Comparison of ENCODE assay signal across 38 mouse cellular contexts in genomic region chr6:49013023-49013422, GRCm38 (mm10). TPM values are rescaled to one million over a fixed set of nuclear protein-coding genes. Genes with fewer than 3 reads are reported as not detected.
"Had no signal": no experiment of that assay in that cellular context is flagged by ENCODE, and none has a peak within 500 bp of the region (broad histone marks: within the 10 kb centered on the region; RNA-seq: fewer than 3 reads in every experiment).

No protein-coding gene starts in this region.

- ATAC-seq: hindbrain, embryonic 16.5 days; intestine, embryonic 15.5 days; intestine, postnatal 0 days had no signal

- H3K9me3 ChIP-seq: heart, embryonic 10.5 days; hindbrain, embryonic 12.5 days; intestine, embryonic 15.5 days; limb, embryonic 13.5 days; limb, embryonic 15.5 days had no signal

- DNase-seq: gastrocnemius, postnatal 14 days; gastrocnemius, postnatal 36 days; heart, adult 18-20 months; heart, postnatal 10 days; heart, postnatal 4 days; kidney, adult 18-20 months; kidney, adult 8-10 months; kidney, postnatal 10 days; kidney, postnatal 25 days; kidney, postnatal 4 days; left cerebral cortex, postnatal 4 days had no signal

- H3K9ac ChIP-seq: heart, embryonic 12.5 days; hindbrain, embryonic 12.5 days; hindbrain, embryonic 14.5 days; intestine, embryonic 15.5 days; limb, embryonic 13.5 days; limb, embryonic 15.5 days had no signal

- H3K27me3 ChIP-seq: heart, embryonic 12.5 days; hindbrain, embryonic 12.5 days; intestine, embryonic 15.5 days; limb, embryonic 15.5 days had no signal

- H3K27ac ChIP-seq: heart, embryonic 10.5 days; hindbrain, embryonic 10.5 days; hindbrain, embryonic 12.5 days; hindbrain, embryonic 14.5 days; intestine, embryonic 15.5 days; layer of hippocampus, adult 2 months; left cerebral cortex, adult 2 months; limb, embryonic 13.5 days; limb, embryonic 15.5 days had no signal

- H3K4me2 ChIP-seq: heart, embryonic 12.5 days; hindbrain, embryonic 12.5 days; hindbrain, embryonic 14.5 days; intestine, embryonic 15.5 days; limb, embryonic 13.5 days; limb, embryonic 15.5 days had no signal

- H3K4me3 ChIP-seq: heart, embryonic 10.5 days; heart, embryonic 12.5 days; hindbrain, embryonic 10.5 days; hindbrain, embryonic 12.5 days; intestine, embryonic 15.5 days; layer of hippocampus, adult 2 months; left cerebral cortex, adult 2 months; limb, embryonic 13.5 days; limb, embryonic 15.5 days had no signal

- H3K36me3 ChIP-seq: heart, embryonic 10.5 days; heart, embryonic 12.5 days; hindbrain, embryonic 10.5 days; hindbrain, embryonic 12.5 days; intestine, embryonic 15.5 days; limb, embryonic 13.5 days; limb, embryonic 15.5 days had no signal

RNA-seq across cellular contexts. Expression of gene Svs1, which starts 26.4 kb away (rescaled TPM):
- total RNA-seq: gastrocnemius, adult 18-20 months; gastrocnemius, adult 8-10 months; gastrocnemius, postnatal 14 days; gastrocnemius, postnatal 36 days; heart, adult 18-20 months; heart, adult 8-10 months; heart, postnatal 10 days; heart, postnatal 25 days; heart, postnatal 4 days; layer of hippocampus, adult 2 months; layer of hippocampus, postnatal 14 days; left cerebral cortex, adult 2 months; left cerebral cortex, postnatal 10 days; left cerebral cortex, postnatal 25 days; left cerebral cortex, postnatal 4 days; liver, adult 2 months had no signal
- polyA plus RNA-seq: frontal cortex, adult 2 months; heart, embryonic 10.5 days; heart, embryonic 12.5 days; heart, embryonic 14.5 days; heart, embryonic 16.5 days; hindbrain, embryonic 10.5 days; hindbrain, embryonic 12.5 days; hindbrain, embryonic 14.5 days; hindbrain, embryonic 16.5 days; inflammation-experienced regulatory T-cells, adult 6 months; intestine, embryonic 15.5 days; intestine, postnatal 0 days; kidney, embryonic 14.5 days; kidney, embryonic 16.5 days; limb, embryonic 11.5 days; limb, embryonic 13.5 days; limb, embryonic 15.5 days; liver, adult 2 months had no signal

RNA-seq across cellular contexts. Expression of gene Doxl2, which starts 38.3 kb away (rescaled TPM):
- total RNA-seq: gastrocnemius, adult 18-20 months; gastrocnemius, adult 8-10 months; gastrocnemius, postnatal 14 days; gastrocnemius, postnatal 36 days; heart, adult 18-20 months; heart, adult 8-10 months; heart, postnatal 10 days; heart, postnatal 25 days; heart, postnatal 4 days; layer of hippocampus, adult 2 months; layer of hippocampus, postnatal 14 days; left cerebral cortex, adult 2 months; left cerebral cortex, postnatal 10 days; left cerebral cortex, postnatal 25 days; left cerebral cortex, postnatal 4 days; liver, adult 2 months had no signal
- polyA plus RNA-seq: frontal cortex, adult 2 months; heart, embryonic 10.5 days; heart, embryonic 12.5 days; heart, embryonic 14.5 days; heart, embryonic 16.5 days; hindbrain, embryonic 10.5 days; hindbrain, embryonic 12.5 days; hindbrain, embryonic 14.5 days; hindbrain, embryonic 16.5 days; inflammation-experienced regulatory T-cells, adult 6 months; intestine, embryonic 15.5 days; intestine, postnatal 0 days; kidney, embryonic 14.5 days; kidney, embryonic 16.5 days; limb, embryonic 11.5 days; limb, embryonic 13.5 days; limb, embryonic 15.5 days; liver, adult 2 months had no signal
